Mouse (Mus musculus) liver, postnatal 0 days (tissue): Measurements from ENCODE around the gene Hist1h4k.

ENCODE experiments used
- CTCF ChIP-seq: sonication (generic); IDR thresholded peaks from 2 replicates; pipeline ENCODE4 v1.5.1; 2016; ENCODE audit warnings: antibody characterized with exemption, low read depth
- EP300 ChIP-seq: IDR thresholded peaks from 2 replicates; pipeline ENCODE4 v1.6.1; 2016; ENCODE audit warnings: antibody characterized with exemption, low read depth, mild to moderate bottlenecking

- TF ChIP-seq CTCF (no peak), EP300 (no peak)
Measured at GRCm38 (mm10) chr13:21706669-21707068, 43.6 kb downstream of the Hist1h4k start.
